Mouse (Mus musculus) embryonic fibroblast, embryonic 13.5 days (primary cell): ENCODE results near the gene Nop16.

Experiments
- CTCF ChIP-seq: IDR thresholded peaks from 2 replicates; pipeline ENCODE4 v1.5.1; 2011; ENCODE audit warnings: mild to moderate bottlenecking, control low read depth, low read length, moderate library complexity, borderline replicate concordance; ENCODE audit not compliant: insufficient read depth
- POLR2A ChIP-seq: IDR thresholded peaks from 2 replicates; pipeline ENCODE4 v1.6.1; 2011; ENCODE audit warnings: low read depth, mild to moderate bottlenecking, control low read depth, low read length, moderate library complexity

DNA sequence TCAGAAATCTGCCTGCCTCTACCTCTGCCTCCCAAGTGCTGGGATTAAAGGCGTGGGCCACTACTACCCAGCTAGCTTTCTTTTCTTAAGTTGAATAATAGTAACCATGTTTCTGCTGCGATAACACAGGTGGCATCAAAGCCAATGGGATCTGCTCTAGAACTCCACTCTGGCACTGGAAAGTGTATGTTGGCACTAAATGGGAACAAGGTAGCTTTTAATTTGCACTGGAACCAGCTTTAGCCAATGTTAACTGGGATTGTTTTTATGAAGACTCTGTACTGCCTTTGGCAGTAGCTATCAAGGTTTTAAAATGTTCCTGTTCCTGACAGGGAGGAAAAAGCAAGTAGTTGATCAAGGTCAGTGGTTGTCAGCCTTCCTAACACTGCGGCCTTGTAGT lies 45.1 kb upstream of the Nop16 start:
- TF ChIP-seq CTCF: no peak
- no peak for TF ChIP-seq POLR2A
